Mouse (Mus musculus): Measurements from ENCODE around the gene Camsap1. TPM values are rescaled to one million over a fixed set of nuclear protein-coding genes. Genes with fewer than 3 reads are reported as not detected.
A peak's percentile ranks its signal among the peaks of the same experiment; 100 is the strongest.

Gene Camsap1
- total RNA-seq, 1 experiment from 2014 or later, result 58.5 TPM

DNA sequence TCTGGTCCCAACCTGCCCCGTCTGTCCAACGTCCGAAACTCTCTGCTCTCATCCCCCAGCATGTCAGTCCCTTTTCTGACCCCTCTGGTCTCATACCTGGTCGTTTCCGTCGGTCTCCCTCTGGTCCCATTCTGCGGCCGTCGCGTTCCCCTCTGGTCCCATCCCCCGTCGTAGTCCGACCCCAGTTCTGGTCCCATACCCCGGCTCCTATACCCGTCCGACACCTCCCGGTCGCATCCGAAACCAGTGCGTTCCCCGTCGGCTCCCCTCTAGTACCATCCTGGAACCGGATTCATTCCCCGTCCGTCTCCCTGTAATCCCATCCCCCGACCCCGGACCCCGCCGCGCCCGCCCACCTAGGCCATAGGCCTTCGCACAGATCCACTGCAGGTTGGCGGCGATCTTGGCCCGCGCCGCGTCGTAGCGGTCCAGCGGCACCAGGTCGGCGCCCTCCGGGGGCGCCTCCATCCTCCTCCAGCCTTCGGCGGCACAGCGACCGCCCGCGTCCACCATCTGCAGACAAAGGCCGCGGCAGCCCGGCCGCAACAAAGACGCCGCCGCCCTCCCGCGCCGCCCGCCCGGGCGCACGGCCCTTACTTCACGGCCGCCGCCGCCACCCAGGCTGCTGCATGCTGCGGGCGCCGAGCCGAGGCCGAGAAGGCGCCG, 523 bp downstream of the Camsap1 start:
- ATAC-seq (replicated peaks; ENCODE audit: low read depth, poor library complexity, severe bottlenecking), result no peak

DNA sequence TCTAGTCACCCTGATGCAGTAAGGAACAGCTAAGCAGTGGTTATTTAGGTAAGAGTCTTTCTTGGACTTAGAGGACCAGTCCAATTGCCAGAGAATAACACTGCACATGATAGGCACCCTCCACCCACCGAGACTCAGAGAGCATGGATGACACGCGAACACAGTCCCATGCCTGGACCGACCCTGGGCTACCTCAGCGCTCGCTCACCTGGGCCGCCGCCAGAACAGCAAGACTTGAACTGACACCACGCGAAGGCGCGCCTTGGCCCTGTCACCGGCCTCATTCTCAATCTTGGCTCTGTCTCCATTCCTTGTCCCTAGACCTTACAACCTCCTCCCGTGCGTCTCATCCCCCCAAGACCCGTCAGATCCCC, 1.0 kb downstream of the Camsap1 start:
- ATAC-seq (replicated peaks; ENCODE audit: low read depth, poor library complexity, severe bottlenecking), result no peak

DNA sequence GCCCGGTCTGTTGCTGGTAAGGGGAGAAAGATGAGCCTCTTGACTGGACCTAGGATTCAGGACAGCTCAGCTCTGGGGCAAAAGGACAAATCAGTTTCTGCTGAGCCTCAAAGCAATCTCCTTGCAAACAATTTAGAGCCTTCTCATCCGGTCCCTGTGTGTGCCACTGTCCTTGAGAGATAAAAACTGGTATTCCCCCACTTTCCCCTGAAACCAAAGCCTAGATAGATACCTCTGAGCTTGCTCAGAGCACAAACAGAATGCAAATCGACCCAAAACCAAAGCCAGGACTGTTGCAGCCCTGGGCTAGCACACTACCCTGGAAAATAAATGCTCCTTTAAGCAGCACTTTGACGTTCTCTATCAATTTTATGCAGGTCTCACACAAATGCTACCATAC, 4.1 kb downstream of the Camsap1 start:
- no peak for ATAC-seq (replicated peaks; ENCODE audit: low read depth, poor library complexity, severe bottlenecking)

DNA sequence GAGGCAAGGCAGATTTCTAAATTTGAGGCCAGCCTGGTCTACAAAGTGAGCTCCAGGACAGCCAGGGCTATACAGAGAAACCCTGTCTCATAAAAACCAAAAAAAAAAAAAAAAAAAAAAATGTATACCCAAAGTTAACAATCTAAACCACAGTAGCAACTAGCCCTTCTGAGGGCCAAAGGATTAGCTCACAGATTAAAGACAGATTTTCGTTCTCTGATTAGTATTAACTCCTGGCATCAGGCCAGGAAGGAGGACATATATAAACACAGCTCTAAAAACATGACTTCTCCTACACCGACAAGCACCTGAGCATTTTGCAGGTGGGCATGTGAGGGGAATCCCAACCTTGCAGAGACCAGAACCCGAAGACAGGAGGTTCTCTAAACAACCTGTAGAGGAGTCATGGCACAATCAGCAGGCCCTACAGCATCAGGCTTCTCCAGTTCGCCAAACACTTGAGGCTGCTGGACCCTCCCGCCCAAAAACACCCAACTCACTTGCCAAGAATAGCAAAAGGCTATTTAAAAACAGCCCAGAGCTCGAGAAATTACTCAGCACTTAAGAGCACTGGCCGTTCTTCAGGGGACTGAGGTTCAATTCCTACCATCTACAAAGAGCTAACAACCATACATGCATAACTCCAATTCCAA, 5.4 kb downstream of the Camsap1 start:
- no peak for ATAC-seq (replicated peaks; ENCODE audit: low read depth, poor library complexity, severe bottlenecking)

DNA sequence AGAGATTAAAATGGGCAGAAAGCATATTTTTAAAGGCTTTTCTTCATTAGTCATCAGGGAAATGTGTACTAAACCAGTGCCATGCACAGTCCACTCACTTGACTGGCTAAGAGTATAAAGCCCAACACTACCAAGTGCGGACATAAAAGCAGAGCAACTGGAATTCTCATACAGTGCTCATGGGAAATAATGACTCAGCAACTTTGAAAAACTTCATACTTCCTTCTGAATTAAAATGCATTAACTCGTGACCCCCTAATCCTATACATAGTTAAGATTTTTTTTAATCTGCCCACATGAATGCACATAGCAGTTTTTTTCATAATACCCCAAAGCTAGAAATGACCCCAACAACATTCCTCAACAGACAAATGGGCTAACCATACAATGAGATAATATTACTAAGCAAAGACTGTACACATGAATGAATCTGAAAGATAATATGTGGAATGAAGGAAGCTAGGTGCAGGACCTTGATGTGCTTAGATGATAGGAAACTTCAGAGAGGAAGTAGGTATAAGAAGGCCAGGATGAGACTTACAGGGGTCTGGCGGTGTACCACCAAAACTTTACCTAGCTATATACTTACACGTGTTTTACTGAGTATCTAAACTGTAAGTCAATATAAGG, 7.8 kb downstream of the Camsap1 start:
- ATAC-seq (replicated peaks; ENCODE audit: low read depth, poor library complexity, severe bottlenecking), result no peak

DNA sequence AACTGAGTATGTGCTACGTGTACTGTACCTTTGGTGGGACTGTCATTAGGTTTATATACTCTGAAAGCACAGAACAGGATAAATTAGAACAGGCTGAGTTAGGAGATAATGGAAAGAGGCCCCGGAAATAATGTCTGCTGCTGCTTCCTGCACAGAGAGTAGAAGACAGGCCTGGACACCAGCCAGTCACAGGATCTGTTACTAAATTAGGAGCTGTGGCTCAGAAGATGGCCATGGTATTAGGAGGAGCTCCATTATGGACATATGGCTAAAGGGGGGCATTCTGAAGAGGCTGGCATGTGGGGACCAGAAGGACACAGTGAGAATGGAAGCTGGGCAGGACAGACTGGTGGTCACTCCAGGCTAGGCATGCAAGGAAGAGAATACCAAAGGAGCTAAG, 12.7 kb downstream of the Camsap1 start:
- ATAC-seq (replicated peaks; ENCODE audit: low read depth, poor library complexity, severe bottlenecking), result peak; percentile 47; the same call in 1 of the 2 replicates

DNA sequence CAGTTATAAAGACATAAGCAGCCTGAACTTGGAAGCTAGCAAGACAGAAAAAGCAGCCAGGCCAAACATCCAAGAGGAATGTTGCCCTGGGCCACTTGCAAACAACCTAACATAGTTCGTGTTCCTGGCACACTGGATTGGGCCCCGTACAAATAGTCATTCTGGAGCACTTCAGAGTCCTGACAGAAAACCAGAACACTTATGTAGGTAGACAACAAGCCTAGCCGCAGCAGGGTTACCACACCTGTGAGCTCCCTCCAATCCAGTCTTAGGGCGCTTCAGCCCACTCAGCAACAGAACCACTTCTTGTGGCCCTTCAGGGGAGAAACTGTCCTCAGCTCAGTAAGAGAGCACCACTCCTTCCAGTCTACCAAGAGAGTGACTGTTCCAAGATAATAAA, 13.8 kb downstream of the Camsap1 start:
- ATAC-seq (replicated peaks; ENCODE audit: low read depth, poor library complexity, severe bottlenecking), result no peak

DNA sequence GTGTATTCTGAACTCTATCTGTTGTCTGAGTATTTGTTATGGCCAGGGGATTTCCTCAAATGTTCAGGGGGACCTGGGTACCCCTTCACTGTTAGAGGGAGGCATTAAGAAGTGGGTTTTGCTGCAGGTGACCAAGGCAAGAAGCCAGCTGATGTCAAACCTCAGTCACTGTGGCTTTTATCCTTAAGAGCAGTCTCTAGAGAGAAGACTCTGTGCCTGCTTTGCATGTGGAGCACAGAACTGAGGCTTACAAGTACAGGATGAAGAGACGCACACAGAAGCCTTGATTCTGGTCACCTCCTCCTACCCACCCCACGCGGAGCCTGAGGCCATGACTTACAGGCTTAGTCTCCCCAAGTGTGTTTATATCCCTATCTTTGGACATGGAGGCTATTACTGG, 33.8 kb downstream of the Camsap1 start:
- ATAC-seq (replicated peaks; ENCODE audit: low read depth, poor library complexity, severe bottlenecking), result no peak

DNA sequence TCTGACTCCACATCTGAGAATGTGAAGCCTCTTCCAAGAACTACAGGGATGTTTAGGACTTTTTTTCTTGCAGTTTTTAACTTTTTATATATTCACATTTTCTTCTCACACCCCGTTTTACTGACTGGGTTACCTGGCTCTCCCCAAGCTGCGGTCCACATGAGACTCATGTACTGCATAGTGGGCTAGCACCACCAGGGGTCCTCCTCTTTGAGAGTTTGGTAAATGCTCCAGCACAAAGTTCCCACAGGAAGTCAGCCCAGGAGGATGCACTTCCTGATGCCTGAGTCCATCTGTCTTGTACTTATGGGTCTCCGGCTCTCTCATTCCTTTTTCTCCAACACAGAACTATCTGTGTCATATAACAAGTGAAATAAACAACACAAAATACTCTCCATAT, 35.1 kb downstream of the Camsap1 start:
- ATAC-seq (replicated peaks; ENCODE audit: low read depth, poor library complexity, severe bottlenecking), result no peak

DNA sequence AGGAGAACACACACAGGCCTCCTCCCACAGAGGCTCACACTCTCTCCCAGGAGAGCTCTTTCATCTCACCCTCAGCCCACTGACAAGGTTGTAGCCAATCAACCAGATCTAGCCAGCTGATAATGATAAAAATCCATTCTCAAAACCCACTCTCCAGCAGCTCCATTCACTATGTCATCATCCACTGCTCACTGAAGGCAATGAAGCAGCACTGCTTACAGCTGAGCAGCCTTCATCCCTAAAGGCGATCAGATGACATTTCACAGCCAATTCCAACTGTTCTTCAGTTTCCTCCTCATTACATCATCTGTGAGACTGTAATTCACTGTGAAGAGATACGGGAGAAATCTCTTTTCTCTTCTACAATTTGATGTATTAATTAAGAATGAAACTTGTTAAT, 39.3 kb downstream of the Camsap1 start:
- no peak for ATAC-seq (replicated peaks; ENCODE audit: low read depth, poor library complexity, severe bottlenecking)

DNA sequence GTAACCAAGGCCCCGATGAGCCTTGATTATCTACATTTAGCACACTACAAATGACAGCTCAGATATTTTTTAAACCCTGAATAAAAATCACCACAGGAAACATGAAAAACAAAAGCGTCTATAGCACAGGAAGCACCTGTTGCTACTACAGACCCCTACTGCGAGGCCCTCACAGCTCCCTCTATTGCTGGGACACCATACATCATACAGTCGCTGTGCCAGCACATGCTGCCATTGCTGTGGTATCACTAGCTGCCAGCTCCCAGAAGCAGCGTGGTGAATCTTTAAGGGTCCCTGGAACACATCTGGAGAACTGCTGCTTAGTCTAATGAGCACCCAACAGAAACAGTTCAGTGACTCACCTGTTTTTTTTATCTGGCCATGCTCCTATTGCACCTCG, 42.6 kb downstream of the Camsap1 start:
- ATAC-seq (replicated peaks; ENCODE audit: low read depth, poor library complexity, severe bottlenecking), result peak; percentile 66

DNA sequence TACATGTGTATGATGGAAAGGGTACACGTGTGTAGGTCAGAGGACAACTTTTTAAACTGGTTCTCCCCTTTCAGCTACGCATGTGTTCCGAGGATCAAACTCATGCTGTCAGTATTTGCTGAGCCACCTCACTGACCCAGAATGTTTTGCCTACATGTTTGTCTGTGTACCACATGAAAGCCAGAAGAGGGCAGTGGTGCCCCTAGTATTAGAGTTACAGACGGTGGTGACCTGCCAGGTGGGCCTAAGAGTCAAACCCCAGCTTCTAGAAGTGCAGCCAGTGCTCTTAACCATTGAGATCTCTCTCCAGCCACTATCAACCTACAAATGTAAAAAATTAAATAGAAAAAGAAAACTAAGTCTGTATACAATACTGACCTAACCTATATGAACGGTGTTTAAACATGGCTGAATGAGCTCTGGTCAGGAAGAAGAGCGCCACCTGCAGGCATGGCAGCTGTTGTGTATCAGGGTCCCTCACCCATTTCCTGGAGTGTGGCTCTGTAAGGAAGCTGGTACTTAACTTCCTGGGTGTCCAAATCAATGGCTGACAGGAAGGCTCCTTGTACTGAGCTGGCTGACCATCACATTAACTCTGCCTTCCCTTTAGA, 51.7 kb downstream of the Camsap1 start:
- ATAC-seq (replicated peaks; ENCODE audit: low read depth, poor library complexity, severe bottlenecking), result peak; percentile 54

DNA sequence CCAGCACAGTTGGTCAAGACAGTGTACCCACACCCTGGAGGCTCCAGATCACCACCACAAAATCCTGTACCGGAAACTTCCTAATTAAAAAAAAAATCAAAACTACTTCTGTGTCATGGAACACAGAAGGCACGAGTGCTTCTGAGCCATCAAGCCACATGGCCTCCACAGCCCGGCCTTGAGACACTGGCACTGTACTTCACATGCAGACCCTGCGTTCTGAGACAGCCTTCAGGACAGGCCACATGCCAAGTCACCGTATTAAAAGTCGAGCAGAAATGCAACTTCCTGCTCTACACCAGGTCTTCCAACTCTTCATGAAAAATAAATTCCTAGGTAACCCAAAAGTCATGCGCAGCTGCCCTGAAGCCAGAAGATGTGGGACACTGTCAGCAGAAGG, 55.3 kb downstream of the Camsap1 start:
- ATAC-seq (replicated peaks; ENCODE audit: low read depth, poor library complexity, severe bottlenecking), result no peak

DNA sequence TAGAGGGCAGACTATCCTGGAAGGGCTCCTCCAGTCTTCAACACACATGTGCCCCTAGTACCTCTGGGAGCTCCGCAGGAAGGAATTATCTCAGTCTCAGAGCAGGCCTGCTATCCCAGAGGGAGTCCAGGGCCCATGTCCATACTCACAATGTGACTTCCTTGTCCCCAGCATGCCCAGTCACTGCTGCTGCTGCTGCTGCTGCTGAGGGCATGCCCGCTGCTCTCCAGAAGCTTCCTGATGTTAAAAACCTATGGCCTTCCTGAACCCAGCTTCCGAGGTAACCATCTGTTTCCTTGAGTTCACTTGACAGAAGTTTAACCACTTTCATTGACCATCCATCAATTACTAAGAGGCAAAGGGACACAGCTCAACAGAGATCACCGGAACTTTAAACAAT, 58.1 kb downstream of the Camsap1 start:
- ATAC-seq (replicated peaks; ENCODE audit: low read depth, poor library complexity, severe bottlenecking), result no peak

DNA sequence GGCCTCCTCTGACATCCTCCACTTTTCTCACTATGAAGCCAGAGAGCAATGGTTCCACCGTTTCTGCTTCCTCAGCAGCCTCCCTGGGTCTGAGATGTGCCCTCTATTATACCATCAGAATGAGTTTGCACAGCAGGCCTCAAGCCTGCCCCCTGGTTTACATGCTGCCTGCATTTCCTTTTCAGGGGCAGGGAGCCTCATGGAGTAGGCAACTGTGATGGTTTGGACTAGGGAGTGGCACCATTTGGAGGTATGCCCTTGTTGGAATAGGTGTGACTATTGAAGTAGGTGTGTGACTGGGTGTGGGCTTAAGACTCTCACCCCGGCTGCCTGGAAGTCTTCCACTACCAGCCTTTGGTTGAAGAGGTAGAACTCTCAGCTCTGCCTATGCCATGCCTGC, 59.3 kb downstream of the Camsap1 start:
- ATAC-seq (replicated peaks; ENCODE audit: low read depth, poor library complexity, severe bottlenecking), result no peak

DNA sequence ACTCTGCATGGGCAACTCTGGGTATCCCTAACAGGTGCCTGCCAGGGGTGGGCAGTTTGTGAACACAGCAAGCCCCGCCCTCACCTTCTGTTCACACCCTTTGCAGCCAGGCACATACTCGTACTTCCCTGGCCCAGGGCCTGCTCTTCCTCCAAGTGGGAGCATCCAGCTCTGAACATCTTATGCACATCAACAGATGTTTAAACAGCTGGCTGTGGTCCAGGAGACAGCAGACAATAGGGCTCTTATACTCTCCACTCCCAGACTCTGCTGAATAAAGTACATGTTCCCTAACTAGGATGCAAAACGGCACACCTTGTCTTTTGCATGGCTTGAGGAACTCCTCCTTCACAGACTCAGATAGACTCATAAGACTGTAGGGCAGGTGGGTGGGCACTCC, 63.1 kb downstream of the Camsap1 start:
- ATAC-seq (replicated peaks; ENCODE audit: low read depth, poor library complexity, severe bottlenecking), result no peak

DNA sequence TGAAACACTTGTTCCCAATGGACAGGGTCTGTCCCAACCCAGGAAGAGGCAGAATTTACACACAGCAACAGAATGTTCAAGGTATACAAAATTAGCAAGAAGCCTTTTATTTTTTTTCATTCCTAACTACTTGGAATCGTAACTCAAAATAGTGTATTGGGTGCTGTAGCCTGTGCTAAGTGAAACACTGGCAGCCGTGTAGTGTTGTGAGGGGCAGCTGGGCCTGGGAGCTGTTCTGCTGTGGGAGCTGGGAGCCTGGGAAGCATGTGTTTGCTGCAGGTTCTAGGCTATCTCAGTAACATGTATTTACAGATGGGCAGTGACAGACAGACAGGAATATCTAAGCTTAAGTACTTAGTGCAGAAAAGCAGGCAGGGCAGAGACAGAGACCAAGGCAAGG, 64.7 kb downstream of the Camsap1 start:
- ATAC-seq (replicated peaks; ENCODE audit: low read depth, poor library complexity, severe bottlenecking), result no peak

DNA sequence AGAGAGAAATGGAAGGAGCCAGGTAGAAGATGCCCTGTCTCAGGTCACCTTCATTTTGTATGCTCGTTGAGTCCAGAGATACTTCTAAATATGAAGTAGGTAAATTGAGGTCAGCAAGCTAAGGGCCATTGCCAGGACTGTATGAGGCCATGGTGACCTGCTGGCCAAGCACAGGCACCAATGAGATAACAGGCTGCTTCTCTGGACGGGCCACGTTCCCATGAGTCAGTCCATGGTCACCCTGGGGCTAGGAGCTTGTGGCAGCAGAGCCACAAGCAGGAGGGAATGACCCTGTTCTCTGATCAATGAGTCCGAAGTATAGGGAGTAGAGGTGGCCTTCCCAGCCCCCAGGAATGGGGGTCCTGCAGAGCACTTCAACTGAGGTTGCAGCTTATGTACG, 68.3 kb downstream of the Camsap1 start:
- ATAC-seq (replicated peaks; ENCODE audit: low read depth, poor library complexity, severe bottlenecking), result no peak

DNA sequence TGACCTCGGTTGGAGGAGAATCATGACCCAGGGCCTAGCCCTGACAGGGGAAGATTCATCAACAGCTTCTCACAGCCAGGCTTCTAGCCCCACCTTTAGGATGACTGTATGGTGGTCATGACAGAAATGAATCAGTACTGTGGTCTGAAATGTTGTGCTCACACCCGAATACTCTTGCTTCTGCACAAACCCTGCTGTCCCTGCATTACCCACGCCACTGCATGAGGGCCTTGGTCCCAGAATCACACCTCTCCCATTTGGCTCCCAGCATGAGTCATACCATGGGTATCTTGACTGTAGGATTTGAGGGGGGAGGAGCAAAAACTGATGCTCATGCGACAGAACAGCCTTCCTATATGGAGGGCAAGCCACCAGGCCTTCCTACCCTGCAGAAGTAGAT, 68.9 kb downstream of the Camsap1 start:
- no peak for ATAC-seq (replicated peaks; ENCODE audit: low read depth, poor library complexity, severe bottlenecking)

DNA sequence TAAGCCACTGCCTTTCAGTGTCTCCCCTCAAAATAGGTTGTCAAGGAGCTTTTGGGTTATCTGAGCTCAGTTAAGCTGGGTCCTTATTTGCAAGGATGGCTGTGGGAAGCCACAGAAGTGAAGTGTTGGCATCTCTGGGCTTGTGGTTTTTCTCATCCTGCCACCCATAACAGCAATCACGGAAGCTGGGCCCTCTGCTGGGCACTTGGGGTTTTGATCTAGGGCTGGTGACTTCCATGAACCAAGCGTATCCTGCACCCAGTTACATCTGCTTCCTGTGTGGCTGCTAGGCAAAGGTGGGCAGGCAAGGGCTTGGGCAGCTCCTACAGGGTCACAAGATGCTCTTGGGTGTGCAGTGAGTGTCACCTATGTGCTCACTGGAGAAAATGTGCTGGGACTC, 69.8 kb downstream of the Camsap1 start:
- peak; percentile 89 for ATAC-seq (replicated peaks; ENCODE audit: low read depth, poor library complexity, severe bottlenecking)

DNA sequence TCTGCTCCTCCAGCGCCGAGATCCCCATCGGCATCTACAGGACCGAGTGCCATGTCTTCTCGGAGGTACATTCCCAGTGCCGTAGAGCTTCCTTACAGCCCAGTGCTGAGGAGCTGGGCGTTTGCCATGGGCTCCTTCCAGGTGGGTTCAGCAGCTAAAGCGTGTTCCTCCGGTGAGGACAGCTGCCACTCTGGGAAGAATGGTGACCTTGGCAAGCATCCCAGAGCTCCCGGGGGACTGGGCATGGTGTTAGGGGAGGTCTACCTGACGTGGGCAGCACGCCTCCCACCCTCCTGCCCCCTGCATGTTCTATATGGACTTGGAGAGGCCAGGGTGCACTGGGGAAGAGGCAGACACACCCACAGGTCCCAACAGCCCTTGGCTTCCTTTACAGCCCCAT, 73.2 kb downstream of the Camsap1 start:
- ATAC-seq (replicated peaks; ENCODE audit: low read depth, poor library complexity, severe bottlenecking), result no peak

Measured in common myeloid progenitor, adult 5-6 weeks (primary cell).